Mouse (Mus musculus) adrenal gland, postnatal 10 days (tissue): ENCODE data around the gene Wdtc1. TPM values are rescaled to one million over a fixed set of nuclear protein-coding genes. Genes with fewer than 3 reads are reported as not detected.
A peak's percentile ranks its signal among the peaks of the same experiment; 100 is the strongest.

Source experiments
- DNase-seq: peaks from one replicate; pipeline ENCODE4 v3.0.0; 2021; ENCODE audit warnings: mixed read lengths
- total RNA-seq, 2 experiments: library from RNA; stranded (reverse); gene quantifications; 2 replicates each; pipeline ENCODE4 v1.2.3; 2021

Gene Wdtc1
- total RNA-seq, 2 experiments from 2014 or later: 46.3 to 50.1 TPM

DNA sequence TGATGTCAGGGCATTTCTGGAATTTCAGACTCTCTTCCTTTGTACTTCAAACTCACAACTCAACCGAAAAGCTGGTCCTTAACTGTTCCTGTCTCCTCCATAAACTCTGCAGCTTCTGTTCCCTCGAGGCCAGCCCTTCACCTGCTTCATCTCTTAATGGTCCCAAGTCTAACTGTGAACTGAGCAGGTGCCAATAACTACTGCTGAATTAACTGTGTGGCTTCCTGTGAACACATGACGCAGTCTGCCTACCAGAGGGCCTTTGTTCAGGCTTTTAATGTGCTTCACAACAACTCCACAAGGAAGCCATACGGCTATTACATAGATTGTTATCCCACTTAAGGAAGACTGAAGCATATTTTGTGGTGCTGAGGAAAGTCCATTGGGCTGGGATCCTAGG, 23.0 kb downstream of the Wdtc1 start:
- DNase-seq: no peak

- no peak for DNase-seq
These were observed 25.2 kb downstream of the Wdtc1 start for GRCm38 (mm10) chr4:133328129-133328528.

DNA sequence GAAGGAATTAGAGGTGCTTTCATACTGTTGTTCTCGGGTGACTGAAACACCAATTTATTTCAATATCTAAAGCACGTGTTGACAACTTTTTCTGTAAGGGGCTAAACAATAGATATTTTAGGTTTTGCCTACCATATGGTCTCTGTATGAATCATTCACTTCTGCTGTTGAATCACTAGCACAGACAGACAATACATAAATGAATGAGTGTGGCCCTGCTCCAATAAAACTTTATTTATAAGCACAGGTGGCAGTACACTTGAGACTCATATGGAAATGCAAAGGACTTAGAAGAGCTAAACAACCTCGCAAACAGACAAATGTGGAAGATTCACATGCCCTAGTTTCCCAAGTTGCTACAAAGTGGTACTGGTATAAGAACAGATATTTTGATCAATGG, 33.6 kb downstream of the Wdtc1 start:
- no peak for DNase-seq

GRCm38 (mm10) chr4:133315991-133316390, 37.3 kb downstream of the Wdtc1 start:
- DNase-seq: no peak

DNA sequence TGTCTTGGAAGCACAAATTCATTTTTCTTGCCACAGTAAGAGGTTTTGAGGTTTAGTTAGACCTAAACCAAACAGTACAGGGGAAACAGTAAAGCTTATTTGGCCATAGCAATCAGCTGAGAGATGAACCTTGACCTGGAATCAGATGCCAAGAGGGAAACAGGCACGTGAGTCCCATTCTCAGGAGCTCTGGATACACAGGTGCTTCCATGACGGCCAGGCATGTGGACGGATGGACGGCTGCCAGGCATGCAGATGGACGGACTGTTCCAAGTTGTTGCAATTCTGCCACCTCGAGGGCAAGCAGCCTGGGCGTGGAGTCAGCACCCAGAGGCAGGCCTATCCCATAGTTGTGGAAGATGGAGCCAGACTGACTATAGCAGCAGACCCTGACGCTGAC, 38.4 kb downstream of the Wdtc1 start:
- peak; percentile 82 for DNase-seq

DNA sequence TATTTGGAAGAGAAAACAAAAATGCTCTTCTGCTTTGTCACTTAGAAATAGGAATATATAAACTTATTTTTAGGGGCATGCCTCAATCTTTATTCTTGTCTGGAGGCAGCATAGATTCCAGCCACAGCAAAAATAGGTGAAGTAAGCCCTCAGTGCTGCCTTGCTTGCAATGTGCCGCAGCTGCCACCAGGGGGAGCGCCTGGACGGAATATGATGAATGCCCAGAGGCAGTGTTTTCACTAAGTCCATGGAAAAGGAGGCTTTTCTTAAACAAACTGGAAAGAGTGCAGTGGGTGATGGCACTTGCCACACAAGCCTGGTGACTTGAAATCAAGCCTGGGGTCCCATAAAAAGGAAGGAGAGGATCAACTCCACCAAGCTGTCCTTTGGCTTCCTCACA, 43.3 kb downstream of the Wdtc1 start:
- peak; percentile 94 for DNase-seq

GRCm38 (mm10) chr4:133307331-133307730, 46.0 kb downstream of the Wdtc1 start:
- DNase-seq: peak; percentile 80

DNA sequence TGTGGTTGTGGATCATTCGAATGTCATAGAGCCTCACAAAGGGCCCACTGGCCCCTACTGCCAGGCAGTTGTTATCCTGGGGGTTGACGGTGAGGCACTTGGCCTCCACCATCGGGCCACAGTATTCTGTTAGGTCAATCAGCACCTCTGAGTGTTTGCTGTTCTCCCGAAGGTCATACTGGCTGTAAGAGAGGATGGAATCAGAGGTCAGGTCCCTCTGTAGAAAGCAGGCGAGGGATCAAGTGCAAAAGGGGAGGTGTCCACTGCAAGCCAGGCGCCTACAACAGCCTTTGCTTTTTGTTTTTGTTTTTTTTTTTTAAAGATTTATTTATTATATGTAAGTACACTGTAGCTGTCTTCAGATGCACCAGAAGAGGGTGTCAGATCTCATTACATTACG, 47.5 kb downstream of the Wdtc1 start:
- DNase-seq: no peak

DNA sequence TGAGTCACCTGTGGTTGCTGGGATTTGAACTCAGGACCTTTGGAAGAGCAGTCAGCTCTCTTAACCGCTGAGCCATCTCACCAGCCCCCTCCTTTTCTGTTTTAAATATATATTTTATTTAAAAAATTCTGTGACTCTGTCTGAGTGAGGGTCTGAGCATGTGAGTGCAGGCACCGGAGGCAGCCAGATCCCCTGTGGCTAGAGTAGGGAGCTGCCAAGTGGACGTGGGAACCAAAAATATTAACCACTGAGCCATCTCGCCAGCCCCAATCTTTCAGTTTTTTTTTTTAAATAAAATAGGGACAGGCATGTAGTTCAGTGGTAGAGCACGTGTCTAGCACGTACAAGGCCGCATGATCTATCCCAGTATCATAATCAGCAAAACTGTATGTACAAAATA, 48.5 kb downstream of the Wdtc1 start:
- DNase-seq: no peak

DNA sequence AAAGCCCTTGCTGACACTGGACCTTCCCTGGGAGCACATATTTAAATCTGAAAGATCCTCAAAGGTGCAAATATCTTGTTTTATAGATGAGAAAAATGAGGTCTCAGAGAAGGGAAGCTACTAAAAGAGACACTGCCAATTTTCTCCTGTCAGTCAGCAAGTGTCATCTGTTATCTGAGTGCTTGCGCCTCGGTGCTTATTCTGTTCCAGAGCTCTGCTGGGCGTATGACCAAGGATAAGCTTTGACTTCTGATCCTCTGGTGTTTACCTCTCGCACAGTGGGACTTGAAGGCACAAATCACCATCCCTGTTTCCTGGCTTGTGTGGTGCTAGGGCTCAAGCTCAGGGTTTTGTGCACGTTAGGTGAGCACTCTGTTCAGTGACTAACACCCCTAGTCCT, 50.6 kb downstream of the Wdtc1 start:
- DNase-seq: no peak

DNA sequence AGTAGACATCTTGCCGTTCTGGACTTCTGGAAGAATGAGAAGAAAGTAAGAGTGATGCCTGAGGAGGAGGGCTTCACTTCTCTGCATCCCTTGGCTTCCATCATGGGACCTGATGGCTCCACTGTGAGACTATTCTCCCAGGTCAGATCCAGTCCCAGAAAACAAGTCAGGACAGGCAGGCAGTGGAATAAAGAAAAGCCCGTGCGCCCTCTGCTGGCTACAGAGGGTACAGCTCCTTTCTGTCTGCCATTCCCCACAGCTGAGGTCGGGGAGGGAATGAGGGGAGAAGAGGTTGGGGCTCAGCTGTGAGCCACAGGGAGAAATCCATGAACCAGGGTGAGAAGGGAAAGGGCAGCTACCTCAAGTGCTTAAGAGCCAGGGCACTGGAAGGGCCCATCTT, 51.5 kb downstream of the Wdtc1 start:
- DNase-seq: peak; percentile 83

GRCm38 (mm10) chr4:133300421-133300820, 52.9 kb downstream of the Wdtc1 start:
- DNase-seq: no peak

DNA sequence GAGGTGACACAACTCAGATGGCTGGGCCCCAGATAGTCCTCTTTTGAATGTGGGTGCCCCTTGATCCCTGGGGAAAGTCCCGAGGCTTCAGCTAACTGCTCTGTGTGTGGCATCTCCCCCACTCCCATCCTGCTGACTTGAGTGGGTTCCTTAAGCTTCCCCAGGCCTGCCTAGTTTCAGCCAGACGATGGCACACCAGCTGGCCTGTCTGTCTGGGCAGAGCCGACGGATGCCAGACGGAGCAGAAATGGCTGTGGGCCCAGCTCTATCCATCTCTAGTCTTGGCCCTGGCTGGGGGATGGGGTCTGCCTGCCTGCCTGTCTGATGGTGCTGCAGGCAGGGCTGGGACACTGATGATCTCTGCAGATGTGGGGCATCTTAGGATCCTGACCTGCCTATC, 53.6 kb downstream of the Wdtc1 start:
- DNase-seq: no peak

DNA sequence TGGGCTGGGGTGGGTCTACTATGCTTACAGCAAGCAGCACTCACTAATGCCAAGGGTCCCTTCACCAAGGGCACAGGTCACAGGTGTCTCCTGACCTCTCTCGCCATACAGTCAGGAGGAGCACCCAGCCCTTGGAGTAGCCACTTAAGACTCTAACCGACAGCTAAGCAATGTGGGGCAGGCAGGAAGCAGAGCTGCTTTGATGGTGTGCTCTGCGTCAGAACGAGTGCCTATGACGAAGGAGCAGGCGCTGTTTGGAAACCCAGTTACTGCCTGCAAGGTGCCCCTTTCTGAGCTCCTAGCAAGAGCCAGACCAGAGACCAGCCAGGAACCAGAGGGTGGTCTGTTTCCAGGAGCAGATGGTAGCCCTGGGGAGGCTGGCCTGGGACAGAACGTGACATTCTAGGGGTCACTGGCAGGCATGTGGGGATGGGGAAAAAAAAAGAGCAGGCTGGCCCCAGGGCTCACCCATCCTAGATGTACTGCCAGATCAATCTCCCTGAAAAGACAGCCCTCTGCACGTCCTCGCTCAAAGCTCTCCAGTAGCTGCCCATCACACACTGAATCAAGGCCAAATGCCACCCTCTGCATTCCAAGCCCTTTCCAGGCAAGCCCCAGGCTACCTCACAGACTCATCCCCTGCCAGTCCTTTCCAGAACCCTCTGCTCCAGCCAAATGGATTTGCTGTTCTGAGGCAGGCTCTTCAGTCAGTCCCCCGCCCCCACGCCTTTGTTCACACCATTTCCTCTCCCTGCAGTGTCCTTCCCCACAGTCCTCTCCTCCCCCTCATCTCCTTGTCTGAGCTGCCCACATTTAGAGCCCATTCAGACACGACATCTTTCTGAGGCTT, 54.5 kb downstream of the Wdtc1 start:
- DNase-seq: peak; percentile 56

- DNase-seq: peak; percentile 87
These were observed 55.5 kb downstream of the Wdtc1 start for GRCm38 (mm10) chr4:133297801-133298238.

- DNase-seq: no peak
These were observed 55.9 kb downstream of the Wdtc1 start for GRCm38 (mm10) chr4:133297360-133297759.

GRCm38 (mm10) chr4:133294084-133294483, 59.2 kb downstream of the Wdtc1 start:
- no peak for DNase-seq

GRCm38 (mm10) chr4:133292901-133293843, 60.1 kb downstream of the Wdtc1 start:
- DNase-seq: no peak

DNA sequence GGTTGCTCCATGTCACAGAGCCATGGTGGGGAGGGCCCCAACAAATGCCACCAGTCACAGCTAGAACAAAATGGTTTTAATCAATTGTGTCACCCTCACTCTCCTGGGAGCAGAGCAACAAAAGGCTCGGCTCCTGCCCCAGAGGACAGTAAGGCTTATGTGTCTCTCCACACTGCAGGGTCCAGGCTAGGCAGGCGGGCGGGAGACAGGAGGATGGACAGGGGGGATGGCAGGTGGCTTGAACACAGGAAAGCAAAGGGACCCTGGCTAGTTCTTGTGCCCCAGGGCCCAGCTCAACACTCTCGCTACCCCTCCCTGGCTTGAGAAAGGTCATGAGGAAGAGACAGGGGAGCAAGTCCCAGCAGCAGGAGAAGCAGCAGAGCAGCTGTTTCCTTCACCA, 60.9 kb downstream of the Wdtc1 start:
- no peak for DNase-seq

DNA sequence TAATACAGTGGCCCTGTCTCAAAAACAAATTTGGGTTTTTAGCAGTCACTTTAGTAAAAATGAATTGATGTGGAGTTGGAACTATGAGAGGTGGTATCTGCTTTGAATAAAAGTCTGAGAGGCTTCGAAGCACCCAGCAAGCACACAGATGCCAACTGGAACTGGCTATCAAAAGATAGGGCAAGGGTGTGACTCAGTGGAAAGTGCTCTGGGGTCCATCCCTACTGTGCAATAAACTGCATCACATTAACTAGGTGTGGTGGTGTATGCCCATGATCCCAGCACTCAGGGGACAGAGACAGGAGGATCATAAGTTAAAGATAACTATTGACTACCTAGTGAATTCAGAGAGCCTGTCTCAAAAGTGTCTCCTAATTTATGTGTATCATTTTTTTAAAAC, 62.0 kb downstream of the Wdtc1 start:
- DNase-seq: no peak

- DNase-seq: no peak
These were observed 66.7 kb downstream of the Wdtc1 start for GRCm38 (mm10) chr4:133286476-133287077.

GRCm38 (mm10) chr4:133285950-133286349, 67.3 kb downstream of the Wdtc1 start:
- DNase-seq: no peak

DNA sequence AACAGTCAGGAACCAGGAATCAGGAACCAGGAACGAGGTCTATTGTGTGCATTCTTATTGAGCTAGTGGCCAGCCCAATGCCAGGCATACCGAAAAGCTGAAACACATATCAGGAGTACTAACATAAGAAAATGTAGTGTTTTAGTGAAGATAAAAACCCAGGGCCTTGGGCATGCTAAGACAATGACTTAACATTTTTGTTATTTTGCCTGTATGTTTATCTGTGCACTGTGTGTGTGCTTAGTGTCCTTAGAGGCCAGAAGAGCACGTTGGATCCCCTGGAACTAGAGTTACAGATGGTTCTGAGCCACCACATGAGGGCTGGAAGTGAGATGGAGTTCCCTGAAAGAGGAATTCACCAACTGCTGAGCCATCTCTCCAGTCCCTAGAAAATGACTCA, 68.0 kb downstream of the Wdtc1 start:
- no peak for DNase-seq
